Mouse (Mus musculus): ENCODE data around the gene Panx2.

The Panx2 gene

GRCm38 (mm10) chr15:89074613-89075477 is 15.3 kb downstream of the Panx2 start, which contains the start of gene Trabd:
Trabd (plus strand) TSS chr15:89075124.
- peak; percentile 19 for DNase-seq (ENCODE audit: low read depth, low spot score)

- peak; percentile 82 for DNase-seq (ENCODE audit: low read depth, low spot score)
These were observed 16.1 kb downstream of the Panx2 start for GRCm38 (mm10) chr15:89075478-89076147.

DNA sequence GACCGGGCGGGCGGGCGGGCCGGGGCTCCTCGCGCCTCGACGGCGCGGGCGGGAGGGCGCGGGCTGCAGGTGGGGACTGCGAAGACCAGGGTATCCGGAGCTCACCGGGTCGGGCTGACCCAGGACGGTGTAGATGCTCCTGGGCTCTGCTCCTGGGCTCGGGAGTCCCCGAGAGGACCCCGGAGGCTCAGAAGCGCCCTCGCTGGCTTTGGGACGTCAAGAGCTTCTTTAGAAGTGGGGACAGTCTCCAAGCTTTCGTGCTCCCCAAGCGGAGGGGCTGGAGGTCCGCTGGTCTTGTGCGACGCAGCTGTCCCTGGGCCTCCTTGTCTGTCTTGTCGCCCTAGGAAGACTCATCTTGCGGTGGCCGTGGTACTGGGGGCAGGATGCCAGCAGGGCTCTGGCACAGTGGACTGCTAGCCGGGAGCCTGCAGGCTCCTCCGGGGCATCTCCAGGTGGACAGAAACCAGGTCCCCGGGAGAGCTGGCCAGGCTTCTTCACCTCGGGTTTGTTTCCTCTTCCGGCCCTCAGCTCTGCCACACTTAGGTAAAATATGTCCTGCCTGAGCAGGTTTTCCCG is 16.7 kb downstream of the Panx2 start:
- DNase-seq (ENCODE audit: low read depth, low spot score) = peak; percentile 57

DNA sequence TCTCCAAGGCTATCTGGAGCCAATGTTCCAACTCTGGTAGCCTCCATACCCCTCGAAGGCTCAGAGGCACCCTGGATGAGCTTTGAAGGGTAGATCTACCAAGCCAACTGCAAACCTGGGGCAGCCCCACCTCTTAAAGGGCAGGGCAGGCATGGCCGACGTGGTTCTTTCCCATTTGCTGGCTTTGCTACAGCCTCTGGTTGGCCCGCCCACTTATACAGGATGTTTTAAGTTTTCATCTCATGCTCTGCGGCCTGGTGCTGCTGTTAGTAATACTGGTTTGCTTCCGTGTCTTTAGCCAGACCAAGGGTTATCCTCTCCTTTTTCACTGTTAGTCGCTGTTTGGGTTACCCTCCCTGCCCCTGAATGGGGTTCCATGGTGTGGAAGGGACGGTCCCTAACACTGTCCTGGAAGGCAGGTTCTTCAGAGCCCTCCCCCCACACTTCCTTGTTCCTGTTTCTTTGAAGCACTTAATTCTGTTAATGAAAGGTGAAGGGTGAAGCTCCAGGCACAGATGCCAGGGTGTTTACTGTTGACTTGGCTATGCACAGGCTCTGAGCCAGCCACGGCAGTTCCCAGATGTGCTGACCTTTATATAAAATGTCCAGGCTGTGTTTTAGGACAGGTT is 18.8 kb downstream of the Panx2 start:
- DNase-seq (ENCODE audit: low read depth, low spot score) = no peak

- no peak for DNase-seq (ENCODE audit: low read depth, low spot score)
These were observed 24.4 kb downstream of the Panx2 start for GRCm38 (mm10) chr15:89083906-89084305.

DNA sequence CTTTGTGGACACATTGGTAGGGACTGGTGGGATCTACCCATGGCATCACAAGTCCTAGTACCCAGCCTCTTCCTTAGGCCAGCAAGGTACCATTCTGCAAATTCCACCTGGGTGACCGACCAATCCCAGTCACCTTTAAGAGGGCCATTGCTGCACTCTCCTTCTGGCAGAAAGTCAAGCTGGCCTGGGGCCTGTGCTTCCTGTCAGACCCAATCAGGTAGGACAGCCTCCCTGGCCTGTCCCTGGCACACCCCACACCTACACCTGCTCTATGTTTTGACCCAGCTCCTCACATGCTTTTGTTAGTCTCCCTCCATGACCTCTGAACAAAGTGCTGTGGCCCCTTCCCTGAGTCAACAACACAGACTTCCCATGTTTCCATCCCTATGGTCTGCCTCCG is 25.3 kb downstream of the Panx2 start:
- DNase-seq (ENCODE audit: low read depth, low spot score) = no peak

GRCm38 (mm10) chr15:89088607-89089247 is 29.2 kb downstream of the Panx2 start, which contains the start of gene Selenoo:
Selenoo (plus strand) TSS chr15:89089084.
- peak; percentile 92 for DNase-seq (ENCODE audit: low read depth, low spot score)

- DNase-seq (ENCODE audit: low read depth, low spot score) = peak; percentile 36
These were observed 29.9 kb downstream of the Panx2 start for GRCm38 (mm10) chr15:89089248-89090051.

- DNase-seq (ENCODE audit: low read depth, low spot score) = no peak
These were observed 31.1 kb downstream of the Panx2 start for GRCm38 (mm10) chr15:89090662-89091061.

- DNase-seq (ENCODE audit: low read depth, low spot score) = no peak
These were observed 32.6 kb downstream of the Panx2 start for GRCm38 (mm10) chr15:89092181-89092580.

GRCm38 (mm10) chr15:89097450-89097849 is 37.9 kb downstream of the Panx2 start:
- no peak for DNase-seq (ENCODE audit: low read depth, low spot score)

DNA sequence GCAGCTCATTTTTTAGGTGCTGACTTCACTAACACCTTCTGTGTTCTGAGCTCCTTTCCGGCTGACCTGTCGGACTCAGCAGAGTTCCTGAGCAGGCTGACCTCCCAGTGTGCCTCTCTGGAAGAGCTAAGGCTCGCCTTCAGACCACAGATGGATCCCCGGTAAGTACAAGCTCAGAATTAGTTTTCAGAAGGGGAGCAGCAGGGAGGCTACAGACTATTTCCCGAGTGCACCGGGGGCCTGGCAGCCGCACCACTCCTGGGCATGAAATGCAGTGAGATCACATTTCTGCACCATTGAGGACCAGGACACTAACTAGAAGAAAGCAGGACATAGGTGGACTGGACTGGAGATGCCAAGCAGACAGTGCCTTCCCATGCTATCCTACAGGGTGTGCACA is 39.1 kb downstream of the Panx2 start:
- DNase-seq (ENCODE audit: low read depth, low spot score) = no peak

DNA sequence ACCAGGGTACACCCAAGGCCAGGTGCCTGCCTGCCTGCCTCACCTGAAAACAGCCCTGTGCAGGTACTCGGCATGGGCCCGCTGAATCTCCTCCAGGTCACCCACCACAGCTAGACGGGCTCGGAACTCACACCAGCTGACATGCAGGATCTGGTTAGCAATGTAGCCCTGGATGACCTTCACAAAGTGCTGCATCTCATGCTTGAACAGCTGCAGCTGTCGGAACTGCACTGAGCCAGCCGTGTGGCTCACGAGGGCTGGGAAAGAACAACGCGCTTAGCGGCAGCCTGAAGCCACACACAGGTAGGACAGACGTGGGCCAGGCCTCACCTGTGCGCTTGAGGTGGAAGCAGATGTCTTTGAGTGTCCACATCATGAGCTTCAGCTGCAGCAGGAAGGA is 41.3 kb downstream of the Panx2 start:
- no peak for DNase-seq (ENCODE audit: low read depth, low spot score)

DNA sequence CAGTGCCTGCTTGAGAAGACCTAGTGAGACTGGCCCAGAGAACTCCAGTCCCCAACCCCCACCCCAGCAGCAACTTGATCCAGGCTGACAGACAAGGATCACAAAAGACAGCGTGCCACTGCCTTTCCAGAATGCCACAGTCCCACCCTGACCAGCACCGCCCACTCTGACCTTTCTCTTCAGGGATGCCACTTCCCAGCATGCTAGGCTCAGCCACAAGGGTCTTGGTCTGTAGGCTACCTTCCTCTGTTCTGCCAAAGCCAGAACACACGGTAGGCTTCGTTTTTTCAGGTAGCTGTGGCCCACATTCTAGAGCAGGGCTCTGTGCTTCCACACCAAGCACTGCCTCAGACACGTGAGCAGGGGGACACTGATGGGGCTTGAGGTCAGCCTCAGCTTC is 43.1 kb downstream of the Panx2 start:
- DNase-seq (ENCODE audit: low read depth, low spot score) = no peak

- DNase-seq (ENCODE audit: low read depth, low spot score) = no peak
These were observed 44.4 kb downstream of the Panx2 start for GRCm38 (mm10) chr15:89103921-89104320.

- DNase-seq (ENCODE audit: low read depth, low spot score) = no peak
These were observed 44.9 kb downstream of the Panx2 start for GRCm38 (mm10) chr15:89104425-89104824.

GRCm38 (mm10) chr15:89106073-89106472 is 46.5 kb downstream of the Panx2 start:
- DNase-seq (ENCODE audit: low read depth, low spot score) = no peak

GRCm38 (mm10) chr15:89106976-89107375 is 47.4 kb downstream of the Panx2 start:
- DNase-seq (ENCODE audit: low read depth, low spot score) = no peak

DNA sequence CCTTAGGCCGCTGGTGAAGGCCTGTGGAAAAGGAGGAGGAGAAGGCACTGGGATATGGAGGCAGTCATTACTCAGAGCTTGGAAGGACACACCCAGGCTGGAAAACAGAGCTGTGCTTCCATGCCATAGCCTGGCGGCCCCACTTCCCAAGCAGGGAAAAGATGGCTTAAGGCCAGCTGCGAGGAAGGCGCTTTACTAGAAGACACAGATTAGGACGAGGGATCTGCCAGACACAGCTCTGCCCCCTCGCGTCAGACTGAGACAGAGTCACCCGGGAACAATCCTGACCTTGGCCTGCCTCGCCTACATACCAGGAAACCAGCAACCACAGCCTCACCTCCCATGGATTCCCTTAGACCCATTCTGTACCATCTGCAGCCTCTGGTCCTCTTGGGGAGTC is 50.6 kb downstream of the Panx2 start:
- DNase-seq (ENCODE audit: low read depth, low spot score) = no peak

DNA sequence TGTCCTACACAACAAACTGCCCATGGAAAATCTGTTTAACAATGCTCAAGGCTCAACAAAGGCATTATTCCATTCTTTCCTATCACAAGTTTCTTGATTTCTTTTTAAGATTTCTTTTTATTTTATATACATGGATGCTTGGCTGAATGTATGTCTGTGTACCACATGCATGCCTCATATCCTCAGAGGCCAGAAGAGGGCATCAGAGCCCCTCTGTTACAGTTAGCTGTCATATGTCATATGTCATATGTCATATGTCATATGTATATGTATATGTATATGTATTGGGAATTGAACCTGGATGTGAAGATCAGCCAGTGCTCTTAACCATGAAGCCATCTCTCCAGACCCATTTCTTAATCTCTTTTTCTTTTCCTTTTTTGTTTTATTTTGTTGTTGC is 58.5 kb downstream of the Panx2 start:
- DNase-seq (ENCODE audit: low read depth, low spot score) = no peak
